In genomic region chr9:110294786-110295185, GRCm38 (mm10) we compare ENCODE assay signal across 16 mouse cellular contexts.
"Had no signal": no experiment of that assay in that cellular context is flagged by ENCODE, and none has a peak within 500 bp of the region (broad histone marks: within the 10 kb centered on the region; RNA-seq: fewer than 3 reads in every experiment).

No protein-coding gene starts in this region.

- H3K36me3 ChIP-seq: limb, embryonic 10.5 days; limb, embryonic 13.5 days; liver, embryonic 13.5 days; midbrain, embryonic 10.5 days; midbrain, embryonic 13.5 days had no signal

- H3K9ac ChIP-seq: limb, embryonic 13.5 days; liver, embryonic 13.5 days; lung, embryonic 14.5 days; midbrain, embryonic 13.5 days had no signal

- H3K4me2 ChIP-seq: limb, embryonic 13.5 days; liver, embryonic 13.5 days; lung, embryonic 14.5 days; midbrain, embryonic 13.5 days had no signal

- H3K27me3 ChIP-seq: limb, embryonic 13.5 days; liver, embryonic 13.5 days; midbrain, embryonic 13.5 days had no signal

- ATAC-seq: lung, postnatal 0 days; midbrain, embryonic 13.5 days had no signal

- H3K4me3 ChIP-seq: limb, embryonic 10.5 days; limb, embryonic 13.5 days; liver, embryonic 13.5 days; megakaryocyte, embryonic 14.5 days; midbrain, embryonic 10.5 days; midbrain, embryonic 13.5 days had no signal

- H3K4me1 ChIP-seq: limb, embryonic 10.5 days; limb, embryonic 13.5 days; liver, embryonic 13.5 days had no signal

- DNase-seq: kidney, adult 18-20 months; kidney, adult 9 months; kidney, postnatal 14 days; kidney, postnatal 4 days; liver, embryonic 13.5 days; lung, embryonic 14.5 days; right cerebral cortex, adult 18-20 months; right cerebral cortex, postnatal 25 days; thymus, postnatal 25 days had no signal

- H3K27ac ChIP-seq: limb, embryonic 10.5 days; limb, embryonic 13.5 days; liver, embryonic 13.5 days; macrophage; midbrain, embryonic 10.5 days; midbrain, embryonic 13.5 days had no signal

- H3K9me3 ChIP-seq: limb, embryonic 10.5 days; limb, embryonic 13.5 days; liver, embryonic 13.5 days; midbrain, embryonic 13.5 days had no signal
